Mouse (Mus musculus): ENCODE data around the gene Slc39a11. TPM values are rescaled to one million over a fixed set of nuclear protein-coding genes. Genes with fewer than 3 reads are reported as not detected.
A peak's percentile ranks its signal among the peaks of the same experiment; 100 is the strongest.

Gene Slc39a11
- polyA plus RNA-seq, 1 experiment from 2014 or later: 30.0 TPM

- no peaks in the 10 kb centered on the region for H3K36me3 ChIP-seq
- H3K4me1 ChIP-seq: 0 out of 2 replicates have a peak, but pooled peaks cover 4% of the 10 kb centered on the region
- no peak overlapping the region for H3K4me2 ChIP-seq
- no peak overlapping the region for H3K4me3 ChIP-seq
- no peaks in the 10 kb centered on the region for H3K27me3 ChIP-seq
- WGBS: 76% methylated on average over 11 of the region's 11 CpGs
- ATAC-seq (ENCODE audit: insufficient number of reproducible peaks, low FRiP score, low TSS enrichment, low read depth): no peak
- no peak overlapping the region for H3K27ac ChIP-seq
- H3K9ac ChIP-seq: no peak overlapping the region
- H3K9me3 ChIP-seq: no peaks in the 10 kb centered on the region
Observed at GRCm38 (mm10) chr11:113534341-113534740, 115.5 kb downstream of the Slc39a11 start.

- Histone ChIP-seq H3K4me1 (0 out of 2 replicates have a peak, but pooled peaks cover 4% of the 10 kb centered on the region), H3K4me2 (no peak overlapping the region), H3K9me3 (no peaks in the 10 kb centered on the region), H3K9ac (no peak overlapping the region), H3K4me3 (no peak overlapping the region), H3K27me3 (no peaks in the 10 kb centered on the region), H3K36me3 (no peaks in the 10 kb centered on the region), H3K27ac (no peak overlapping the region)
- 55% methylated on average over 7 of the region's 7 CpGs for WGBS
- ATAC-seq (ENCODE audit: insufficient number of reproducible peaks, low FRiP score, low TSS enrichment, low read depth): no peak
Observed at GRCm38 (mm10) chr11:113533931-113534330, 115.9 kb downstream of the Slc39a11 start.

DNA sequence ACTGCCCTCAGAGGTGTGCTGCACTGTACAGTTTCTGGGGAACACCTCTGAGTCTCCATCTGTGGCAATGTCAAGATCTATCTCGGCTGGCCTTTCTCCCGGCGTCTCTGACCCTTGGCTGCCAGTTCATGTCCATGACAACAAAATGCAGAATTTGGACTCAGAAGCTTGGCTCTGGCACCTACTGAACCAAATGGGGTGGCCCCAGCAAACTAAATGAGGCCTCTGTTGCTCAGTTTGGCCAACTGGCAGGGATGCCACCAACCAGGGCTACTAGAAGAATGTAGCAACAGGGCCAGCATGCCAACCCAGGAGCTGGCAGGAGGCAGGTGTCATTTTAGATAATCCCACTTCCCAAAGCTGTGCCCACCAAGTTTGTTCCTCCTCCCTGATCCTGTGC lies 121.5 kb downstream of the Slc39a11 start:
- Histone ChIP-seq H3K4me1 (no peaks in the 10 kb centered on the region), H3K27me3 (no peaks in the 10 kb centered on the region), H3K36me3 (no peaks in the 10 kb centered on the region), H3K27ac (no peak overlapping the region), H3K9ac (no peak overlapping the region), H3K4me2 (no peak overlapping the region), H3K9me3 (no peaks in the 10 kb centered on the region), H3K4me3 (no peak overlapping the region)
- 92% methylated on average over 3 of the region's 3 CpGs for WGBS
- no peak for ATAC-seq (ENCODE audit: insufficient number of reproducible peaks, low FRiP score, low TSS enrichment, low read depth)

DNA sequence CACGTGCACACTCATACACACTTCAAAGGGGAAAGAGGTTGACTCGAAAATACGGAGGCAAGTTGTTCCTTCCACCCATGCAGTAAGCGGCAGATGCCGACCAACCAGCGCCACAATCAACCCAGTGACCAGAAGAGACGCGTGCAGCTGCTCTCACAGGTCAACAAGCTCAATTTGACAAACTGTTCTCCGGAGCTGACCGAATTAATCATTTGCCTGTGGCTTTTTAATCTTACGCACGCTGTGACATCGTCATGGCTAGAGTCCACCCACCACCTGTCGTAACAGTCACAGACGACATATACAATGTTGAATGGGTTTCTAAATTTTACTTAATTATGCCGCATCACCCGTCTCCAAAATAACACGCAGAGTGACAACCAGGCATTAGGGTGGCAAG lies 124.1 kb downstream of the Slc39a11 start:
- Histone ChIP-seq H3K4me1 (no peaks in the 10 kb centered on the region), H3K9me3 (no peaks in the 10 kb centered on the region), H3K4me2 (no peak overlapping the region), H3K9ac (no peak overlapping the region), H3K27me3 (no peaks in the 10 kb centered on the region), H3K36me3 (no peaks in the 10 kb centered on the region), H3K4me3 (no peak overlapping the region), H3K27ac (no peak overlapping the region)
- no peak for ATAC-seq (ENCODE audit: insufficient number of reproducible peaks, low FRiP score, low TSS enrichment, low read depth)
- 87% methylated on average over 18 of the region's 18 CpGs for WGBS

DNA sequence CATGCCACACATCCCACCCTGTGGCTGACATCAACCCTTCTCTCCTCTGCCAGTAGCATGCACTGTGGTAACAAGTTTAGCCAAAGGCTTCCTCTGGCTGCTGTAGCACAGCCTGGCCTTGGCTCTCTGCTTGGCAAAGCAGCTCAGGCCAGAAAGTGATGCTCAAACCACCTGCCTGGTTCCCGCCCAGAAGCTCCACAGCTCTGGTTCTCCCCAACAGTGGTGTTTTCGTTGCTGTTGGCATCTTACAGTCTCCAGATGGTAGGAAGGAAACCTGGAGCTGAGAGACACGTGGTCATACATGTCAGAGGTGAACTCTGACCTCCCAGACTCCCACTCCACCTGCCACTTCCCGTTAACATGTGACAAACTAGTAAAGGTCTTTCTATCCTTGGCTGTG lies 127.2 kb downstream of the Slc39a11 start:
- ATAC-seq (ENCODE audit: insufficient number of reproducible peaks, low FRiP score, low TSS enrichment, low read depth): no peak
- no peaks in the 10 kb centered on the region for H3K27me3 ChIP-seq
- 76% methylated on average over 4 of the region's 4 CpGs for WGBS
- no peak overlapping the region for H3K4me2 ChIP-seq
- H3K36me3 ChIP-seq: no peaks in the 10 kb centered on the region
- H3K27ac ChIP-seq: no peak overlapping the region
- no peak overlapping the region for H3K4me3 ChIP-seq
- peaks cover 11% of the 10 kb centered on the region; the same call in 1 of the 2 replicates for H3K4me1 ChIP-seq
- no peaks in the 10 kb centered on the region for H3K9me3 ChIP-seq
- no peak overlapping the region for H3K9ac ChIP-seq

DNA sequence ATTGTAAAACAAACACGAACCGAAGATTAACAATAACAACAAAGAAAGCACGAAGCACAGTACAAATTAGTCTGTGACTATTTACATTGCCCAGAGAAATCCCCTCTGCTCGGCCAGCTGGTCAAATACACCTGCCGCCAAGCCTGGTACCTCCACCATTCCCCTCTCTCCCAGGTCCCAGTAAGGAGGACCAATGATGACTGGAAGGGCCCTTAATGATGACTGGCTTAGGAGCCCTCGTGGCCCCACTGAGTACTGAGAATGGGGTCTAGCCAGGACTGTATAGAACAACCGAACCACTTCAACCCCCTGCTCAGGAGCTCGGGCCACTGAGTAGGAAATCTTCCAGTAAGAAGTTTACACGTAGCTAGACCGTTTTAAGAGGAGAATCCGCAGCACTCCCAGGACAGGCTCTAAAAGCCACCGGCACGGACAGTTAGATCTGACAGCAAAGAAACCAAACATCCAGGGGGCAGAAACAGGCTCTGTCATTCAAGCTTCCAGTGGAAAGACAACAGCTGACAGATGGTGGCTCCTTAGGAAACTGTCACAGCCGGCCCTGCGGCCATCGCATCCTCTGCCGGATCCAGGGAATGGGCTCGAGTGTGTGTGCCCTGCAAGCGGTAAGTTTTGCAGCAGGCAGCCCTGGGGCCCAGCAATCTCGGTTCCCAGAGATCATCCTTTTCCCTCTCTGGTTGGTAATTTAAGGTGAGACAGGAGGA lies 128.2 kb downstream of the Slc39a11 start:
- H3K4me1 ChIP-seq: peaks cover 17% of the 10 kb centered on the region

DNA sequence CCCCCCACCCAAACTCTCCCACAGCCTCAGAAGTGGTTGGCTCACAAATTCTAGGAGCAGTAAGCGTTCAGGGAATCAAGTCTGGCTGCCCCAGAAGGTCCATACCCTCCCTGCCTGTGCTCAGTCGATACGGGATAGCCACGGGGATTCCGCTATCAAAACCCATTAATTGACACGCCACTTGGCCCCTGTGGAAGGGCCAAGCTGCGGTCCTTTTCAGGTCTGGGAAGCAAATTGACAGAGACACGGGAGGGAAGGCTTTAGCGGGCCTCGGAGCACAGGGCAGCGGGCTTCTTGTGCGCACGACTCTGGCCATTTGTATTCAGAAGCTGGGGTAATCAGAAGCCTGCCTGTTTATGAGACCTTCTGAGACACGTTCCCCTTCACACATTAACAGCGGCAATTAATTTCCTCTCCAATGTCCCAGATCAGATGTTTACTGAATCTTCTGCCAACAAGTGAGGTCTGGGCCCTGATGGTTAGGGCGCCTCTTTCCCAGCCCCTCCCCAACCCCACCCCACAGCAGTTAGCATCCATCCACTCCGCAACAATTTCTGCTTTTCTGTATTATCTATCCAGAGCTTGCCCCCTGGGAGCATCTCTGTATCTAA lies 128.9 kb downstream of the Slc39a11 start:
- no peak overlapping the region for H3K4me3 ChIP-seq
- ATAC-seq (ENCODE audit: insufficient number of reproducible peaks, low FRiP score, low TSS enrichment, low read depth): no peak
- WGBS: 80% methylated on average over 17 of the region's 17 CpGs

More for the DNA sequence above, 128.2 kb downstream of the Slc39a11 start:
- Histone ChIP-seq H3K9me3 (no peaks in the 10 kb centered on the region), H3K36me3 (no peaks in the 10 kb centered on the region), H3K4me3 (no peak overlapping the region), H3K27me3 (no peaks in the 10 kb centered on the region), H3K9ac (no peak overlapping the region), H3K4me2 (no peak overlapping the region), H3K27ac (no peak overlapping the region)
- 83% methylated on average over 20 of the region's 20 CpGs for WGBS
- ATAC-seq (ENCODE audit: insufficient number of reproducible peaks, low FRiP score, low TSS enrichment, low read depth): no peak

GRCm38 (mm10) chr11:113520373-113520772 lies 129.5 kb downstream of the Slc39a11 start:
- H3K36me3 ChIP-seq: no peaks in the 10 kb centered on the region
- WGBS: 69% methylated on average over 8 of the region's 8 CpGs
- no peak for ATAC-seq (ENCODE audit: insufficient number of reproducible peaks, low FRiP score, low TSS enrichment, low read depth)

More for the DNA sequence above, 128.9 kb downstream of the Slc39a11 start:
- Histone ChIP-seq H3K4me1 (peaks cover 17% of the 10 kb centered on the region), H3K27ac (no peak overlapping the region), H3K27me3 (no peaks in the 10 kb centered on the region), H3K36me3 (no peaks in the 10 kb centered on the region), H3K9me3 (no peaks in the 10 kb centered on the region), H3K9ac (no peak overlapping the region), H3K4me2 (no peak overlapping the region)

GRCm38 (mm10) chr11:113519973-113520372 lies 129.9 kb downstream of the Slc39a11 start:
- H3K9ac ChIP-seq: no peak overlapping the region
- no peak overlapping the region for H3K4me3 ChIP-seq
- WGBS: 78% methylated on average over 7 of the region's 7 CpGs
- H3K27ac ChIP-seq: no peak overlapping the region
- ATAC-seq (ENCODE audit: insufficient number of reproducible peaks, low FRiP score, low TSS enrichment, low read depth): peak; percentile 7; the same call in 1 of the 2 replicates
- H3K9me3 ChIP-seq: no peaks in the 10 kb centered on the region
- no peaks in the 10 kb centered on the region for H3K27me3 ChIP-seq
- peaks cover 17% of the 10 kb centered on the region for H3K4me1 ChIP-seq
- H3K36me3 ChIP-seq: no peaks in the 10 kb centered on the region
- no peak overlapping the region for H3K4me2 ChIP-seq

More at GRCm38 (mm10) chr11:113520373-113520772, 129.5 kb downstream of the Slc39a11 start:
- Histone ChIP-seq H3K4me3 (no peak overlapping the region), H3K9me3 (no peaks in the 10 kb centered on the region), H3K27me3 (no peaks in the 10 kb centered on the region), H3K4me1 (peaks cover 17% of the 10 kb centered on the region), H3K9ac (no peak overlapping the region), H3K27ac (no peak overlapping the region), H3K4me2 (no peak overlapping the region)

- H3K27me3 ChIP-seq: no peaks in the 10 kb centered on the region
- no peak overlapping the region for H3K4me3 ChIP-seq
- 63% methylated on average over 7 of the region's 7 CpGs for WGBS
- no peaks in the 10 kb centered on the region for H3K36me3 ChIP-seq
- no peaks in the 10 kb centered on the region for H3K9me3 ChIP-seq
- ATAC-seq (ENCODE audit: insufficient number of reproducible peaks, low FRiP score, low TSS enrichment, low read depth): no peak
- no peak overlapping the region for H3K4me2 ChIP-seq
- no peak overlapping the region for H3K27ac ChIP-seq
- peaks cover 17% of the 10 kb centered on the region for H3K4me1 ChIP-seq
- no peak overlapping the region for H3K9ac ChIP-seq
Observed at GRCm38 (mm10) chr11:113518176-113518575, 131.7 kb downstream of the Slc39a11 start.

DNA sequence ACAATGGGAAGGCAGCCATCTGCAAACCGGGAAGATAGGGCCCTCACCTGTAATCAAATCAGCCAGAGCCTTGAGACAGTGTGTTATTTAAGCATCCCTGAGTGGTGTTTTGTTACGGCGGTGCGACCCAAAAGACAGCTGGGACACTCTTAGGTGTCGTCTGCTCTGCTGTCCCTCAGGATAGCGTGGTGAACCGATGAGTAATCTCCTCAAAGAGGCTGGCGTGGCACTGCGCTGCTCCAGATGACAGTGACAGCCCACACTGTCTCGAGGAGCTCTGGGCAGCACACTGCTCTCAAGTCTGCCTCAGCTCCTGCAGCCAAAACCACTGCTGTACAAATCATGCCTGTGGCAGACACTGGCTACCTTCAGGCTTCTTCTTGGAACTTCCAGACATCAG lies 133.7 kb downstream of the Slc39a11 start:
- peaks cover 21% of the 10 kb centered on the region for H3K4me1 ChIP-seq
- ATAC-seq (ENCODE audit: insufficient number of reproducible peaks, low FRiP score, low TSS enrichment, low read depth): no peak
- no peak overlapping the region for H3K4me3 ChIP-seq
- H3K9me3 ChIP-seq: no peaks in the 10 kb centered on the region
- H3K27ac ChIP-seq: no peak overlapping the region
- no peaks in the 10 kb centered on the region for H3K36me3 ChIP-seq
- H3K9ac ChIP-seq: no peak overlapping the region
- H3K4me2 ChIP-seq: no peak overlapping the region
- WGBS: 75% methylated on average over 10 of the region's 10 CpGs
- no peaks in the 10 kb centered on the region for H3K27me3 ChIP-seq

GRCm38 (mm10) chr11:113512976-113513375 lies 136.9 kb downstream of the Slc39a11 start:
- H3K4me2 ChIP-seq: no peak overlapping the region
- H3K4me3 ChIP-seq: no peak overlapping the region
- peaks cover 17% of the 10 kb centered on the region for H3K4me1 ChIP-seq
- no peak overlapping the region for H3K9ac ChIP-seq
- H3K9me3 ChIP-seq: no peaks in the 10 kb centered on the region
- ATAC-seq (ENCODE audit: insufficient number of reproducible peaks, low FRiP score, low TSS enrichment, low read depth): no peak
- no peaks in the 10 kb centered on the region for H3K36me3 ChIP-seq
- H3K27me3 ChIP-seq: no peaks in the 10 kb centered on the region
- WGBS: 65% methylated on average over 10 of the region's 10 CpGs
- no peak overlapping the region for H3K27ac ChIP-seq
